Mouse (Mus musculus) liver, embryonic 13.5 days (tissue): ENCODE results near the gene Tmem185b. TPM values are rescaled to one million over a fixed set of nuclear protein-coding genes. Genes with fewer than 3 reads are reported as not detected.

ENCODE experiments used
- ATAC-seq: fragments of 200-750 bp; cut with Nextera tagmentation; 2 replicates; pipeline ENCODE4 v1.8.0; 2017; ENCODE audit warnings: low read depth, mild to moderate bottlenecking, moderate number of reproducible peaks, moderate library complexity
- DNase-seq: peaks from one replicate; pipeline ENCODE4 v3.0.0; 2022
- H3K27ac ChIP-seq: fragments of 300-500 bp; sonication (generic); 2 replicates; pipeline ENCODE4 v1.5.1; 2015; ENCODE audit warnings: moderate library complexity, mild to moderate bottlenecking, inconsistent platforms
- H3K27me3 ChIP-seq: fragments of 300-500 bp; sonication (generic); 2 replicates; pipeline ENCODE4 v1.6.1; 2015; ENCODE audit warnings: mild to moderate bottlenecking, inconsistent platforms
- H3K36me3 ChIP-seq: fragments of 300-500 bp; sonication (generic); 2 replicates; pipeline ENCODE4 v1.6.1; 2015; ENCODE audit warnings: mild to moderate bottlenecking, inconsistent platforms
- H3K4me1 ChIP-seq: fragments of 300-500 bp; sonication (generic); replicated peaks from 2 replicates; pipeline ENCODE4 v1.6.1; 2015; ENCODE audit warnings: inconsistent platforms
- H3K4me2 ChIP-seq: fragments of 300-500 bp; sonication (generic); 2 replicates; pipeline ENCODE4 v1.6.1; 2015; ENCODE audit warnings: inconsistent platforms, mild to moderate bottlenecking, moderate library complexity
- H3K4me3 ChIP-seq: fragments of 300-500 bp; sonication (generic); replicated peaks from 2 replicates; pipeline ENCODE4 v1.5.1; 2015; ENCODE audit warnings: mild to moderate bottlenecking, inconsistent platforms
- H3K9ac ChIP-seq: fragments of 300-500 bp; sonication (generic); 2 replicates; pipeline ENCODE4 v1.6.1; 2015; ENCODE audit warnings: mild to moderate bottlenecking, inconsistent platforms
- H3K9me3 ChIP-seq: fragments of 300-500 bp; sonication (generic); replicated peaks from 2 replicates; pipeline ENCODE4 v1.6.1; 2016; ENCODE audit warnings: inconsistent platforms
- whole genome bisulfite sequencing: fragments of 180-500 bp; shearing (Covaris S2); methylation state at CpG from one replicate; pipeline ENCODE4 v1.1.7; 2015; ENCODE audit not compliant: insufficient replicate concordance; 5-methylcytosine and 5-hydroxymethylcytosine counted together
- polyA plus RNA-seq: library from polyadenylated mRNA; unstranded; fragments of >200 nt; fragmentation: Nextera tagmentation; extraction: Ambion mirVana; gene quantifications from 2 replicates; pipeline ENCODE4 v1.2.1, GENCODE M21; 2015

Gene Tmem185b
- 9.8 and 10.2 TPM in 2 replicates for polyA plus RNA-seq

DNA sequence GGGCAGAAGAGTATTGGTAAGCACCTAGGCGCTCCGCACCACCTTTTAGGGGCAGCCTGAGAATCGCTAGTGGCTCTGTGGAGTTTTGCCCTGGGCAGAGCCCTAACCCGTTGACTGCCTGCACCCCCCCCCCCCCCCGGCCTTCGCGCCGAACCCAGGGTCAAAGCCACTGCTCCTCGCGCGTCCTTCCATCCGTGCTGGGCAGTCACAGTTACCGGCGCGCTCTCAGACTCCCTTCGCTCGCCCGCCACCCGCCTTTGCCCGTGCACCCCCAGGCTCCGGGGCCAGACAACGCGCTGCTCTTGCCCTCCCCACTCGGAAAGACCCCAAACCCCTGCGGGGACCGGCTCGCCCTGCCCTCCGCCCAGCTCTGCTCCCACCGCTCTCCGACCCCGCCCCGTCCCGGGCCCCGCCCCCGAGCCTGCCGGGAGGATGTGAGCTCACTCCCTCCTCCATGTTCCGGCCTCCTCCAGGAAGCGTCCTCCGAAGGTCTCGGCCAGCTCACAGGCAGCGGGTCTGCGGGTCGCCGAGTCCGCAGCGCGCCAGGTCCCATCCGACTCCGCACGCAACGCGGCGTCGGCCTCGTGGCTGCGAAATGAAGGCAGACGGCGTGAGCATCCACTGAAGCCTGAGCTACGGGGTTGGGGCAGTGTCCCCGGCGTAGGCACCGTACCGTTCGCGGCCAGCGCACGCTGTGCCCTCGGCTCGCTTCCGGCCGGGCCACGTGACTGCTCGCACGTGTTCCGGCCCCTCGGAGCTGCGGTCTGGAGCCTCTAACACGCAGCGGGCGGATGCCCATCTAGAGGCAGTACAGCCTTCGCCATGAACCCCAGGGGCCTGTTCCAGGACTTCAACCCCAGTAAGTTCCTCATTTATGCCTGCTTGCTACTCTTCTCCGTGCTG lies at the start of gene Tmem185b:
Tmem185b (plus strand) TSS at position 472 of the 903 bp plus-strand sequence.
- peaks cover 8% of the 10 kb centered on the region; the same call in 1 of the 2 replicates for H3K9me3 ChIP-seq
- peak within 1 kb of the TSS; percentile 91 for H3K4me2 ChIP-seq
- ATAC-seq (peak; percentile 92), DNase-seq (peak; percentile 83)
- peaks cover 44% of the 10 kb centered on the region for H3K4me1 ChIP-seq
- under 1% methylated on average over 78 of the region's 82 CpGs for WGBS
- H3K4me3 ChIP-seq, result peak within 1 kb of the TSS; percentile 73
- peaks cover 26% of the 10 kb centered on the region for H3K36me3 ChIP-seq
- H3K27me3 ChIP-seq, result no peaks in the 10 kb centered on the region
- H3K9ac ChIP-seq, result peak within 1 kb of the TSS; percentile 76
- H3K27ac ChIP-seq, result peak within 1 kb of the TSS; percentile 59

DNA sequence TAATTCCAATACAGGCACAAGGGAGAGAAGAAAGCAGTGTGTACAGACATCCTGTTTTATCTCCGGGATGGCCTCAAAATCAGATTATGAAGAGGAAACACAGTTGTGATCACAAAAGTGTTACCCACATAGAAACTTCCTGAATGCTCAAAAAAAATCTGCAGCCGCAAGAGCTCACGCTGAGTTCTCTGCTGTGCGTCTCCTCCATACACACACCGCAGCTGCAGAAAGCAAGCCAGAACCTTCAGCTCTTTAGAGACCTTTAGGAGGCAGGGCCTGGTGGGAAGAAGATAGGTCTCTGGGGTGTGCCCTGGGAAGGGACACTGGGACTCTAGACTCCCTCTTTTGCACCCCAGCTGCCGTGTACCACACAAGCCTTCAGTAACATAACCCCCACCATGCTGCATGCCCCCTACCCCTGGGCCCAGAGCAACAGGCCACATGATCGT lies 49.0 kb upstream of the Tmem185b start:
- WGBS, result 11% methylated on average over 7 of the region's 7 CpGs

GRCm38 (mm10) chr1:119479641-119480040 lies 46.3 kb upstream of the Tmem185b start:
- Histone ChIP-seq H3K4me2 (no peak overlapping the region), H3K4me1 (peaks cover 21% of the 10 kb centered on the region), H3K27ac (no peak overlapping the region), H3K4me3 (no peak overlapping the region), H3K36me3 (peaks cover 34% of the 10 kb centered on the region), H3K9ac (no peak overlapping the region), H3K27me3 (0 out of 2 replicates have a peak, but pooled peaks cover 8% of the 10 kb centered on the region), H3K9me3 (no peaks in the 10 kb centered on the region)
- DNase-seq, result no peak
- 36% methylated on average over 4 of the region's 4 CpGs for WGBS
- no peak for ATAC-seq

More for the DNA sequence above, 49.0 kb upstream of the Tmem185b start:
- H3K36me3 ChIP-seq, result peaks cover 39% of the 10 kb centered on the region
- H3K4me2 ChIP-seq, result no peak overlapping the region
- H3K27me3 ChIP-seq, result 0 out of 2 replicates have a peak, but pooled peaks cover 8% of the 10 kb centered on the region
- H3K9ac ChIP-seq, result no peak overlapping the region
- ATAC-seq (no peak), DNase-seq (no peak)
- H3K9me3 ChIP-seq, result no peaks in the 10 kb centered on the region
- peaks cover 48% of the 10 kb centered on the region for H3K4me1 ChIP-seq
- H3K27ac ChIP-seq, result no peak overlapping the region
- H3K4me3 ChIP-seq, result no peak overlapping the region

DNA sequence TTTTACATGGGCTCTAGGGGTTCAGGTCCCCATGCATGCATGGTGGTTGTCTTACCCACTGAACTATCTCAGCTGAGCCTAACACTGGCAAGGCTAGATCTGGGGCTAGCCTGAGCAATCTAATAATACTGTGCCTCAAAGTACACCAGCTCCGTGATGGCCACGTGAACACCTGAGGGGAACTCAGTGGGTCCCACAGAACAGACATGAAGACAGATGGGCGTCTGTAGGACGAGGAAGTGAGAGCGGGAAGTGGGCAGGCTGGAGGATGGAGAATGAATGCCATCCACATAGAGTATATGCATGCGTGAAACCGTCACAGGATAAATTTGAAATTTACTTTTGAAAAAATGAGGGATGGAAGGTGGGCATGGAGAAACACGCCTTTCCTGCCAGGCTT lies 45.3 kb upstream of the Tmem185b start:
- 0 out of 2 replicates have a peak, but pooled peaks cover 8% of the 10 kb centered on the region for H3K27me3 ChIP-seq
- no peak for ATAC-seq

GRCm38 (mm10) chr1:119481205-119481932 lies 44.6 kb upstream of the Tmem185b start:
- Histone ChIP-seq H3K36me3 (peaks cover 21% of the 10 kb centered on the region), H3K4me1 (peaks cover 22% of the 10 kb centered on the region), H3K9me3 (no peaks in the 10 kb centered on the region), H3K27ac (no peak overlapping the region), H3K27me3 (0 out of 2 replicates have a peak, but pooled peaks cover 2% of the 10 kb centered on the region), H3K4me3 (no peak overlapping the region), H3K4me2 (no peak overlapping the region), H3K9ac (no peak overlapping the region)
- ATAC-seq, result no peak
- WGBS, result 73% methylated on average over 7 of the region's 7 CpGs
- DNase-seq, result no peak

More for the DNA sequence above, 45.3 kb upstream of the Tmem185b start:
- Histone ChIP-seq H3K36me3 (peaks cover 27% of the 10 kb centered on the region), H3K9ac (no peak overlapping the region), H3K4me3 (no peak overlapping the region), H3K9me3 (no peaks in the 10 kb centered on the region), H3K27ac (no peak overlapping the region), H3K4me2 (no peak overlapping the region), H3K4me1 (peaks cover 20% of the 10 kb centered on the region)
- DNase-seq, result no peak
- WGBS, result 72% methylated on average over 8 of the region's 8 CpGs

DNA sequence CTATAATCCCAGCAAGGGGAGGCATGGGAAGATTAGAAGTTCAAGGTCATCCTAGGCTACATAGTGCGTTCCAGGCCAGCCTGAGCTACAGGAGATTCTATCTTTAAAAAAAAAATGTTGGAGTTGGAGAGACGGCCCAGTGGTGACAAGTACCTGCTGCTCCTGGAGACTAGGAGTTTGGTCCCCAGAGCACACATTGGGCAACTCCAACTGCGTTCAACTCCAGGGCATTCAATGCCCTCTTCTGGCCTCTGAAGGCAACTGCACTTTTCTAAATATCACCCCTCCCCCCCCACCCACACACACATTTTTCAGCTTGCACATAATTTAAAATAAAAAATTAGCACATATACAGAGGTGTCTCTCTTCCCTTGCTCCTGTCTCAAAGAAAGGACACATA lies 43.1 kb upstream of the Tmem185b start:
- Histone ChIP-seq H3K9ac (no peak overlapping the region), H3K27me3 (no peaks in the 10 kb centered on the region), H3K36me3 (peaks cover 17% of the 10 kb centered on the region), H3K4me1 (peaks cover 15% of the 10 kb centered on the region), H3K27ac (no peak overlapping the region), H3K4me2 (no peak overlapping the region), H3K9me3 (no peaks in the 10 kb centered on the region), H3K4me3 (no peak overlapping the region)
- 56% methylated on average over 3 of the region's 3 CpGs for WGBS
- DNase-seq (no peak), ATAC-seq (no peak)

GRCm38 (mm10) chr1:119484457-119484856 lies 41.5 kb upstream of the Tmem185b start:
- Histone ChIP-seq H3K36me3 (peaks cover 15% of the 10 kb centered on the region), H3K27me3 (no peaks in the 10 kb centered on the region), H3K4me3 (no peak overlapping the region), H3K27ac (no peak overlapping the region), H3K4me2 (no peak overlapping the region), H3K9ac (no peak overlapping the region), H3K4me1 (peaks cover 19% of the 10 kb centered on the region), H3K9me3 (no peaks in the 10 kb centered on the region)
- ATAC-seq, result no peak
- no peak for DNase-seq
- 64% methylated on average over 3 of the region's 3 CpGs for WGBS

- no peak for ATAC-seq
Observed at GRCm38 (mm10) chr1:119485825-119486224, 40.1 kb upstream of the Tmem185b start.

DNA sequence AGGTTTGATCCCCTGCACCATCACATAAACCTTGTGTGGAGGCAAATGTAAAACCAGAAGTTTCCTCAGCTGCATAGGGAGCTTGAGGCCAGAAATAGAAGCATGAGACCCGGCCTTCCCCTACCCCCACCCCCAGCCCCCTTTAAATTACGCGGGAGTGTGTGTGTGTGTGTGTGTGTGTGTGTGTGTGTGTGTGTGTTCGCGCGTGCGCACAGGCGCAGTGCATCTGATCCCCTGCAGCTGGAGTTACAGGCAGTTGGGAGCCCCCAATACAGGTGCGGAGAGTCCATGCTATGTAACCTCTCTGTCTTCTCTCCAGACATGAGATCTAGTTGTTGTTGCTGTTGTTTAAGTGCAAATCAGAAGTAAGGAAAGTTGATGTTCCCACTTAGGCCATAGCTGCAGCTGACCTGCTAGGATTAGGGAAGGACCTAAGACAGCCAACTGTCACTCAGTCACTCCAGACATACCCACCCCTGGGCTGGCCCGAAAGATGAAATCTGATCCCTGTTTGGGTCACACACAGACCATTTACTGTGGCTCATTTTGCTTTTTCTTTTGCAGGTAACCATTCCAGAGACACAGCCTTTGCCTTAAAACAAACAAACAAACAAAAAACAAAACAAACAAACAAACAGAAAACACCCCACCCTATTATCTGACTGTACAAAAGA lies 37.9 kb upstream of the Tmem185b start:
- H3K36me3 ChIP-seq, result 0 out of 2 replicates have a peak, but pooled peaks cover 4% of the 10 kb centered on the region
- H3K9ac ChIP-seq, result no peak overlapping the region
- H3K27me3 ChIP-seq, result no peaks in the 10 kb centered on the region
- no peaks in the 10 kb centered on the region for H3K9me3 ChIP-seq
- DNase-seq (no peak), ATAC-seq (no peak)
- no peak overlapping the region for H3K4me3 ChIP-seq
- peaks cover 33% of the 10 kb centered on the region for H3K4me1 ChIP-seq
- no peak overlapping the region for H3K27ac ChIP-seq
- H3K4me2 ChIP-seq, result no peak overlapping the region
- 53% methylated on average over 10 of the region's 10 CpGs for WGBS

More at GRCm38 (mm10) chr1:119485825-119486224, 40.1 kb upstream of the Tmem185b start:
- Histone ChIP-seq H3K9me3 (no peaks in the 10 kb centered on the region), H3K27me3 (no peaks in the 10 kb centered on the region), H3K4me1 (peaks cover 19% of the 10 kb centered on the region), H3K27ac (no peak overlapping the region), H3K4me3 (no peak overlapping the region), H3K4me2 (no peak overlapping the region), H3K36me3 (peaks cover 15% of the 10 kb centered on the region), H3K9ac (no peak overlapping the region)
- 47% methylated on average over 2 of the region's 2 CpGs for WGBS
- DNase-seq, result no peak

GRCm38 (mm10) chr1:119490765-119491164 lies 35.2 kb upstream of the Tmem185b start:
- Histone ChIP-seq H3K4me3 (no peak overlapping the region), H3K27me3 (no peaks in the 10 kb centered on the region), H3K9me3 (no peaks in the 10 kb centered on the region), H3K4me2 (no peak overlapping the region), H3K4me1 (peaks cover 39% of the 10 kb centered on the region), H3K27ac (no peak overlapping the region), H3K9ac (no peak overlapping the region), H3K36me3 (no peaks in the 10 kb centered on the region)
- WGBS, result 87% methylated on average over 7 of the region's 7 CpGs
- DNase-seq (no peak), ATAC-seq (no peak)
